Mouse (Mus musculus) kidney, postnatal 0 days (tissue): ENCODE measurements at regions not wholly inside any gene's neighbourhood (a gene's known extent, or its start where the extent isn't known, plus 50 kb on each side); places are given as distances from the start of the nearest gene placed in this dataset.

Experiments
- ATAC-seq: fragments of 200-750 bp; cut with Nextera tagmentation; replicated peaks from 2 replicates; pipeline ENCODE4 v1.8.0; 2017; ENCODE audit warnings: low read depth, moderate number of reproducible peaks, moderate TSS enrichment, moderate library complexity; ENCODE audit not compliant: low FRiP score
- DNase-seq: peaks from one replicate; pipeline ENCODE4 v3.0.0-alpha.2; 2016; ENCODE audit warnings: low spot score
- H3K27ac ChIP-seq: fragments of 300-500 bp; sonication (generic); 2 replicates; pipeline ENCODE4 v1.5.1; 2014; ENCODE audit warnings: mild to moderate bottlenecking
- H3K27me3 ChIP-seq: fragments of 300-500 bp; sonication (generic); 2 replicates; pipeline ENCODE4 v1.6.1; 2014; ENCODE audit warnings: low read length, mixed read lengths; ENCODE audit not compliant: insufficient read depth
- H3K36me3 ChIP-seq: fragments of 300-500 bp; sonication (generic); 2 replicates; pipeline ENCODE4 v1.6.1; 2014; ENCODE audit warnings: low read length, mixed read lengths; ENCODE audit not compliant: insufficient read depth
- H3K4me1 ChIP-seq: fragments of 300-500 bp; sonication (generic); replicated peaks from 2 replicates; pipeline ENCODE4 v1.6.1; 2014; ENCODE audit warnings: antibody characterized with exemption, low read length, mixed read lengths; ENCODE audit not compliant: insufficient read depth
- H3K4me2 ChIP-seq: fragments of 300-500 bp; sonication (generic); 2 replicates; pipeline ENCODE4 v1.6.1; 2014; ENCODE audit warnings: mild to moderate bottlenecking, low read length, moderate library complexity, mixed read lengths
- H3K4me3 ChIP-seq: fragments of 300-500 bp; sonication (generic); replicated peaks from 2 replicates; pipeline ENCODE4 v1.5.1; 2014; ENCODE audit warnings: low read depth, low read length
- H3K9ac ChIP-seq: fragments of 300-500 bp; sonication (generic); 2 replicates; pipeline ENCODE4 v1.6.1; 2014; ENCODE audit warnings: low read depth, low read length
- H3K9me3 ChIP-seq: fragments of 300-500 bp; sonication (generic); replicated peaks from 2 replicates; pipeline ENCODE4 v1.6.1; 2016; ENCODE audit warnings: low read length, inconsistent platforms, mixed read lengths
- CTCF ChIP-seq: IDR thresholded peaks from 2 replicates; pipeline ENCODE4 v1.5.1; 2016; ENCODE audit warnings: antibody characterized with exemption, low read depth, mild to moderate bottlenecking, moderate library complexity
- WGBS: fragments of 180-500 bp; shearing (Covaris S2); extraction: QIAGEN DNeasy Blood & Tissue Kit; methylation state at CpG from one replicate; pipeline ENCODE4 v1.1.7; 2014; 5-methylcytosine and 5-hydroxymethylcytosine counted together

DNA sequence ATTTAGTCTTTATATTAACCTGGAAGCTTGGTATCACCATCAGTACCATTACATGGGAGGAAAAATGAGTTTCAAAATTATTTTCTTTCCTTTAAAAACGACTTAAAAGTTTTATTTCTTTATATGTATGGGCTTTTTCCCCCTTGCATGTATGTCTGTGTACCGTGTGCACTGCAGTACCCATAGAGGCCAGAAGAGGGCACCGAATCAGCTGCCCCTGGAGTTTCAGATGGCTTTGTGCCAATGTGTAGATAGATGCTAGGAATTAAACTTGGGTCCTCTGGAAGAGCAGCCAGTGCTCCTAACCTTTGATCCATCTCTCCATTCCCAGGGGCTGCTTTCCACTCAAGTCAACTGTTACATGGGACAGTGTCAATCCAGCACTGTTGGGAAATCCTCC is 79.9 kb upstream of the Zfp64 start:
- Histone ChIP-seq H3K9me3 (no peaks in the 10 kb centered on the region), H3K4me3 (no peak overlapping the region), H3K4me1 (no peaks in the 10 kb centered on the region), H3K36me3 (no peaks in the 10 kb centered on the region), H3K9ac (no peak overlapping the region), H3K27me3 (no peaks in the 10 kb centered on the region), H3K4me2 (no peak overlapping the region), H3K27ac (no peak overlapping the region)
- no peak for ATAC-seq
- peak; percentile 73 for TF ChIP-seq CTCF
- WGBS: 42% methylated on average over 3 of the region's 3 CpGs
- peak; percentile 10 for DNase-seq

DNA sequence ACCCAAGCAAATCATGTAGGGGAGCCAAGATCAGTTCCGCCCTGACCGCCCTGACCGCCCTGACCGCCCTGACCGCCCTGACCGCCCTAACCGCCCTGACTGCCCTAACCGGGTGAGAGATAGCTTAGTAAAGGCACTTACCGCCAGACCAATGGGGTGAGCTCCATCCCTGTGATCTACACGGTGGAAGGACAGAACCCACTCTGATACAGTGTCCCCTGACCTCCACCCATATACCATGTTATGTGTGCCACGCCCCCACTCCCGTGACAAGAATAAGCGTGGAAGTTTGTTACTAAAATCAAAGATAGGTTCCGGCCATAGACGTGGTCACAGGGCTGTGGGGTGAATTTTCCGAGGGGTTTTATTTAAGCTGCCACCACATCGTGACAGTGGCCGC is 78.6 kb upstream of the Zfp64 start:
- no peaks in the 10 kb centered on the region for H3K4me1 ChIP-seq
- no peak overlapping the region for H3K4me3 ChIP-seq
- no peak overlapping the region for H3K4me2 ChIP-seq
- no peak overlapping the region for H3K27ac ChIP-seq
- no peaks in the 10 kb centered on the region; the same call in 1 of the 2 replicates for H3K9me3 ChIP-seq
- WGBS: 64% methylated on average over 18 of the region's 18 CpGs
- H3K36me3 ChIP-seq: no peaks in the 10 kb centered on the region
- ATAC-seq (no peak), DNase-seq (no peak)
- no peaks in the 10 kb centered on the region for H3K27me3 ChIP-seq
- no peak overlapping the region for H3K9ac ChIP-seq
- TF ChIP-seq CTCF: no peak

DNA sequence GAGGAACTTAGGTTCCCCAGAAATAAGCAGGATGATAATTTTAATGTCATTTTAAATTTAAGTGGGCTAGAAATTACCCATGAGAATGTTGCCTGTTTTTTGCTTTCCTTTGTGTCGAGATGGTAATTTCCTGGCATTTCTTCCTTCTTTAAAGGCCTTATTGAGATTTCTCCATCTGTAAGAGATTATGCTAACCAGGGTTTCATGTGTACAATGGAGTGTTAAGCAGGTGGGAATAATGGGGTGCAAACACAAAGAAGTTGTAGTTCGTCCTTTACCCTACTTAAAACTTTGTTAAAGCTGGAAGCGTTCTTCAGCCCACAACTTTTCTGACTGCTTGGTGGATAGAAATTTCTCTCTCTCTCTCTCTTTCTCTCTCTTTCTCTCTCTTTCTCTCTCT is 77.8 kb upstream of the Zfp64 start:
- no peak for DNase-seq
- no peak overlapping the region for H3K4me2 ChIP-seq
- ATAC-seq: no peak
- H3K9me3 ChIP-seq: no peaks in the 10 kb centered on the region; the same call in 1 of the 2 replicates
- 85% methylated on average over 3 of the region's 3 CpGs for WGBS
- no peak overlapping the region for H3K9ac ChIP-seq
- H3K36me3 ChIP-seq: no peaks in the 10 kb centered on the region
- no peak overlapping the region for H3K27ac ChIP-seq
- H3K27me3 ChIP-seq: no peaks in the 10 kb centered on the region
- H3K4me1 ChIP-seq: no peaks in the 10 kb centered on the region
- no peak for TF ChIP-seq CTCF
- H3K4me3 ChIP-seq: no peak overlapping the region

DNA sequence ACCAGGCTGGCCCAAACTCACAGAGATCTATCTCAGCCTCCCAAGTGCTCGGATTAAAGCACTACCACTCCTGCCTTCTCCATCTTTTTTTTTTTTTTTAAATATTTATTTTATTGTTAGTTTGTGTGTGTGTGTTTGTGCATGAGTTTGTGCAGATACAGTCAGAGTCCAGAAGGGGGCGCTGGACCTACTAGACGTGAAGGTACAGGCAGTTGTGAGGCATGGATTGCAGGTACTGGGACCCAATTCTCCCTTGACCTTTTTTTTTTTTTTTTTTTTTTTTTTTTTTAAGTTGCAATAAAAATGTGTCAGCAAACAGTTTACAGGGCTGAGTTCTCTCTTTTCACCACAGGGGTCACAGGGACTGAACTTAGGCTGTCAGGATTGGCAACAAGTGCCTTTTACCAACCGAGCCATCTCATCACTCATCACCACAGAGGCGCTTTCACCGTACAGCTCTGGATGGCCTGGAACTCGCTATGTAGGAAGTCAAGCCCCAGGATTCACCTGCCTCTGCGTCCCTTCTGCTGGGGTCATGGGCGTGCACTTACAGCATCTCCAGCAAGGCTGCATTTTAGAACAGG is 73.2 kb upstream of the Zfp64 start:
- Histone ChIP-seq H3K9ac (no peak overlapping the region), H3K9me3 (no peaks in the 10 kb centered on the region; the same call in 1 of the 2 replicates), H3K4me1 (no peaks in the 10 kb centered on the region), H3K4me2 (no peak overlapping the region), H3K36me3 (no peaks in the 10 kb centered on the region), H3K27me3 (no peaks in the 10 kb centered on the region), H3K4me3 (no peak overlapping the region), H3K27ac (no peak overlapping the region)
- DNase-seq (no peak), ATAC-seq (no peak)
- WGBS: 66% methylated on average over 9 of the region's 9 CpGs
- peak; percentile 13; the same call in 1 of the 2 replicates for TF ChIP-seq CTCF

DNA sequence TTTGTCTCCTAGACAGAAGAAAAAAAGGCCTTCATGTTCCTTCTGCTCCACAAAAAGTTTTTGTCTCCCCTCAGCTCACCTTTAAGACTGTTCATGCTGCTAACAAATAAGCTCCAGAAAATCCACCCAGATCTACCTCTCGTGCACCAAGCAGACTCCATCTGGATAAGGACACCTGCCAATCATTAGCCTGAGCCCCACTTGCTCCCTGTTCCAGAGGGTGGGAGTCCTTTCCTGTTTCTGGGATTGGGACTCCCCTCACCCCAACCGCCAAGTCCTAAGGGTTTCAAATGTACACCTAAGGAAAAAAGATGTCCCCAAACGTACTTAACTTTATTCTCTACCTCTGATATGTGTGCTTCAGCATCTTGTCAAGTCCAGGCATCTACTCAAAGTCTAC is 63.6 kb upstream of the Zfp64 start:
- Histone ChIP-seq H3K36me3 (no peaks in the 10 kb centered on the region), H3K27ac (no peak overlapping the region), H3K9me3 (0 out of 2 replicates have a peak, but pooled peaks cover 5% of the 10 kb centered on the region), H3K4me1 (no peaks in the 10 kb centered on the region), H3K4me3 (no peak overlapping the region), H3K4me2 (no peak overlapping the region), H3K9ac (no peak overlapping the region), H3K27me3 (no peaks in the 10 kb centered on the region)
- no peak for TF ChIP-seq CTCF
- DNase-seq: no peak
- 73% methylated on average over 3 of the region's 3 CpGs for WGBS
- ATAC-seq: no peak

DNA sequence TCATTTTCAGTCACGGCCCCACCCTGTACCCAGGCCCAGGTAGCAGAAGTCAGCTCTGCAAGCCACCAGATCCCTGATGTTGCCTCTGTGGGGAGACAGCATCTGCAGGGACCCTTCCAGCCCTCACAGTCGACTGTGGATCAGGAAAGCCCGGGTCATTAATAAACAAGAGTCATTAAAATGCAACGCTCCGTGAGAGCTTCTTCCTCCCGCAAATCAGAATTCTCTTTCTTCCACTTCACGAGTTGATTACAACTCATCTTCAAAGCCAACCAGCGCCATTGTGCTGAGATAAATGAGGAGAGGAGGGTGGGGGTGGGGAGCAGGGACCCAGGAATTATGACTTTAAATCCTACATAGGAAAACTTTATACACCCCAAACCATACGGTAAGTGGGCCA is 54.9 kb upstream of the Zfp64 start:
- TF ChIP-seq CTCF: no peak
- ATAC-seq (no peak), DNase-seq (peak; percentile 27)
- Histone ChIP-seq H3K27ac (no peak overlapping the region), H3K4me3 (no peak overlapping the region), H3K27me3 (no peaks in the 10 kb centered on the region), H3K9ac (no peak overlapping the region), H3K9me3 (0 out of 2 replicates have a peak, but pooled peaks cover under 1% of the 10 kb centered on the region), H3K4me1 (no peaks in the 10 kb centered on the region; the same call in 1 of the 2 replicates), H3K36me3 (no peaks in the 10 kb centered on the region), H3K4me2 (peak overlapping the region; percentile 1; the same call in 1 of the 2 replicates)
- 19% methylated on average over 9 of the region's 9 CpGs for WGBS

DNA sequence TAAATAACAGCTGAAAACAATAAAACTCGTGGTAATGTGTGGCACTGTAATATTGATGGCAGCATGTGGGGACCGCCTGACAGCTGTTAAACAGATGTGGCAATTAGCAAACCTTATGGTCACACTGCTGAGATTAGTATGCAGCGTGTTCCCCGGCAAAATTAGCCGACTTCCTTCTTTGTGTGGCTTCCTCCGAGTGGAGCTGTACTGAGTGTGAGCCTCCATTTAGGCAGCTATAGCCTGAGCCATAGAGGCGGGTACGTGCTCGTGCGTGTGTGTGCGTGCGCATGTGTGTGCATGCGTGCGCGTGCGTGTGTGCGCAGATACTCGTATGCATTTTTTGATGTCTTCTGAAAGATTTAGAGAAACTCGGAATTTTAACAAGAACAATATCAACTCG is 53.4 kb upstream of the Zfp64 start:
- no peaks in the 10 kb centered on the region; the same call in 1 of the 2 replicates for H3K4me1 ChIP-seq
- peak overlapping the region; percentile 36 for H3K4me2 ChIP-seq
- peak; percentile 42 for DNase-seq
- no peak for ATAC-seq
- no peak overlapping the region for H3K9ac ChIP-seq
- no peak overlapping the region for H3K4me3 ChIP-seq
- H3K9me3 ChIP-seq: no peaks in the 10 kb centered on the region
- H3K27ac ChIP-seq: peak overlapping the region; percentile 34; the same call in 1 of the 2 replicates
- no peak for TF ChIP-seq CTCF
- no peaks in the 10 kb centered on the region for H3K27me3 ChIP-seq
- no peaks in the 10 kb centered on the region for H3K36me3 ChIP-seq
- WGBS: 52% methylated on average over 20 of the region's 20 CpGs
